Mouse (Mus musculus) intestine, postnatal 0 days (tissue): Measurements from ENCODE around the gene C530008M17Rik. TPM values are rescaled to one million over a fixed set of nuclear protein-coding genes. Genes with fewer than 3 reads are reported as not detected.

ENCODE experiments used
- ATAC-seq: fragments of 200-750 bp; cut with Nextera tagmentation; 2 replicates; pipeline ENCODE4 v1.8.0; 2017; ENCODE audit warnings: mild to moderate bottlenecking, moderate TSS enrichment, moderate library complexity
- H3K27ac ChIP-seq: fragments of 300-500 bp; sonication (generic); 2 replicates; pipeline ENCODE4 v1.5.1; 2014; ENCODE audit warnings: mild to moderate bottlenecking, low read depth, low read length, moderate library complexity
- H3K27me3 ChIP-seq: fragments of 300-500 bp; sonication (generic); replicated peaks from 2 replicates; pipeline ENCODE4 v1.6.1; 2014; ENCODE audit warnings: low read length, mixed read lengths; ENCODE audit not compliant: control insufficient read depth, insufficient read depth
- H3K36me3 ChIP-seq: fragments of 300-500 bp; sonication (generic); 2 replicates; pipeline ENCODE4 v1.6.1; 2014; ENCODE audit warnings: mild to moderate bottlenecking, moderate library complexity; ENCODE audit not compliant: control insufficient read depth, insufficient read depth
- H3K4me1 ChIP-seq: fragments of 300-500 bp; sonication (generic); replicated peaks from 2 replicates; pipeline ENCODE4 v1.6.1; 2014; ENCODE audit warnings: antibody characterized with exemption, low read length, mixed read lengths; ENCODE audit not compliant: control insufficient read depth, insufficient read depth
- H3K4me2 ChIP-seq: fragments of 300-500 bp; sonication (generic); replicated peaks from 2 replicates; pipeline ENCODE4 v1.6.1; 2014; ENCODE audit warnings: low read depth, mild to moderate bottlenecking, moderate library complexity
- H3K4me3 ChIP-seq: fragments of 300-500 bp; sonication (generic); 2 replicates; pipeline ENCODE4 v1.5.1; 2014; ENCODE audit warnings: low read depth, low read length
- H3K9ac ChIP-seq: fragments of 300-500 bp; sonication (generic); 2 replicates; pipeline ENCODE4 v1.6.1; 2014; ENCODE audit warnings: mild to moderate bottlenecking, low read depth, low read length
- H3K9me3 ChIP-seq: fragments of 300-500 bp; sonication (generic); 2 replicates; pipeline ENCODE4 v1.6.1; 2016; ENCODE audit warnings: mixed run types; ENCODE audit not compliant: control insufficient read depth
- CTCF ChIP-seq: sonication (generic); IDR thresholded peaks from 2 replicates; pipeline ENCODE4 v1.5.1; 2016; ENCODE audit warnings: low read depth, mild to moderate bottlenecking, control low read depth, antibody characterized with exemption, moderate library complexity
- WGBS: fragments of 180-500 bp; shearing (Covaris S2); extraction: QIAGEN DNeasy Blood & Tissue Kit; methylation state at CpG from one replicate; pipeline ENCODE4 v1.1.7; 2014; 5-methylcytosine and 5-hydroxymethylcytosine counted together
- polyA plus RNA-seq: library from polyadenylated mRNA; unstranded; fragments of >200 nt; fragmentation: Nextera tagmentation; extraction: Ambion mirVana; gene quantifications from 2 replicates; pipeline ENCODE4 v1.2.1, GENCODE M21; 2015

C530008M17Rik gene
- polyA plus RNA-seq, 1 experiment from 2014 or later, result 15.3 TPM

DNA sequence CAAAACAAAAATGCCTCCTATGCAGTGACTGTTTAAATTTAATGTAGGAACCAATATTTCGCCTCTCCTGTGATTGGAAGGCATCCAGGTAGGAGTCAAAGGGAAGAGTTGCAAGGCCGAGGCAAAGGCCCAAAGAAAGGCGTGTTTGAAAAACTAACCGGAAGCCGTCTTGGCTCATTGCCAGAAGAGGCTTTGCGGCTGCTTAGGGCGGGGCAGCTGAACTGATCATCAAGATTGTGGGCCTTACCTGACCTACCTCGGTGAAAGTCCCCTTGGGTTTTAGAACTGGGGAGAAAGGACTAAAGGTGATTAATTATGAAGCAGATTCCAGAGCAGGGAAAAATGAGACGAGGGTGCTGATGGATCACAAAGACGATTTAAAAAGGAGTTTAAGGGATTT is 143.2 kb downstream of the C530008M17Rik start:
- Histone ChIP-seq H3K27me3 (no peaks in the 10 kb centered on the region), H3K9ac (no peak overlapping the region), H3K36me3 (no peaks in the 10 kb centered on the region), H3K9me3 (no peaks in the 10 kb centered on the region), H3K4me2 (no peak overlapping the region), H3K4me1 (peaks cover 9% of the 10 kb centered on the region; the same call in 1 of the 2 replicates), H3K27ac (no peak overlapping the region), H3K4me3 (no peak overlapping the region)
- TF ChIP-seq CTCF, result no peak
- peak; percentile 73 for ATAC-seq
- WGBS, result 19% methylated on average over 10 of the region's 10 CpGs

DNA sequence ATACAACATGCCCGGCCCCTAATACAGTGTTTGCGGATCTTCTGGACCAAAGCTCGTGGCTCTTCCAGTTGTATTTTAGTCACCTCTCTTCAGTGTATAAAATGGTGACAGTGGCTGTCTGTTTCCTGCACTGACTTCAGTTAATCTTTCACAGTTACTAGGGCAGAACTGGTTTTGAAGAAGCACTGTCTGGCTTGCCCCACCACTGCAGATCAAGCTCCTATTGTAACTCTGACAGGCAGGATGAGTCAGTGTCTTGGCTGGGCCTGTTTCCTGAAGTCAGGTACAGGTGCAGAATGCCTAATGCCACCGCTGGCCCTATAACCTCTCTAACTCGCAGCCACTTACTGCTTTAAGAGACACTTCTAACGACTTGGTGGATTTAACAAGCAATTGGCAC is 152.7 kb downstream of the C530008M17Rik start:
- no peak overlapping the region for H3K4me3 ChIP-seq
- no peak for ATAC-seq
- H3K9me3 ChIP-seq, result no peaks in the 10 kb centered on the region
- H3K27me3 ChIP-seq, result no peaks in the 10 kb centered on the region
- WGBS, result 74% methylated on average over 6 of the region's 6 CpGs
- H3K36me3 ChIP-seq, result no peaks in the 10 kb centered on the region
- TF ChIP-seq CTCF, result no peak
- no peak overlapping the region for H3K4me2 ChIP-seq
- H3K27ac ChIP-seq, result no peak overlapping the region
- no peaks in the 10 kb centered on the region for H3K4me1 ChIP-seq
- H3K9ac ChIP-seq, result no peak overlapping the region

DNA sequence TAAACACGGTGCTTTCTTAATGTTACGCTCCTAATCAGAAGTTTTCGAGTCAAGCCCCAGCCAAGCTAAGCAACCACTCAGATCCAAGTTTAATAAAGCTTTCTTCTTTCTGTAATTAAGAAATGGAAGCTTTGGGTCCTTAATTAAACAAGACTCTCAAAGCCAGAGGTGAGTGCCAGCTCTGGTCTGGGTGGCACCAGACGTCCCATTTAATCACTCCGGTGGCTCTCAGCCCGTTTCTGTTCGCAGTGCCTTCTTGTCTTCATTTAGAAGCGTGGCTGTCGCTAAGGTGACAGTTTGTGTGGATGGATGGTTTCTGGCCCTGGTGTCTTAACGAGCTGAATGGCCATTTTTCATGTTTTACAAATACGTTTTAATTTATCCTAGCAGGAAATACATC is 158.7 kb downstream of the C530008M17Rik start:
- Histone ChIP-seq H3K4me2 (no peak overlapping the region), H3K4me3 (no peak overlapping the region), H3K9ac (no peak overlapping the region), H3K27me3 (no peaks in the 10 kb centered on the region), H3K9me3 (no peaks in the 10 kb centered on the region), H3K4me1 (no peaks in the 10 kb centered on the region), H3K27ac (peak overlapping the region; percentile 96; the same call in 1 of the 2 replicates), H3K36me3 (no peaks in the 10 kb centered on the region)
- ATAC-seq, result no peak
- TF ChIP-seq CTCF, result no peak
- 70% methylated on average over 11 of the region's 11 CpGs for WGBS

DNA sequence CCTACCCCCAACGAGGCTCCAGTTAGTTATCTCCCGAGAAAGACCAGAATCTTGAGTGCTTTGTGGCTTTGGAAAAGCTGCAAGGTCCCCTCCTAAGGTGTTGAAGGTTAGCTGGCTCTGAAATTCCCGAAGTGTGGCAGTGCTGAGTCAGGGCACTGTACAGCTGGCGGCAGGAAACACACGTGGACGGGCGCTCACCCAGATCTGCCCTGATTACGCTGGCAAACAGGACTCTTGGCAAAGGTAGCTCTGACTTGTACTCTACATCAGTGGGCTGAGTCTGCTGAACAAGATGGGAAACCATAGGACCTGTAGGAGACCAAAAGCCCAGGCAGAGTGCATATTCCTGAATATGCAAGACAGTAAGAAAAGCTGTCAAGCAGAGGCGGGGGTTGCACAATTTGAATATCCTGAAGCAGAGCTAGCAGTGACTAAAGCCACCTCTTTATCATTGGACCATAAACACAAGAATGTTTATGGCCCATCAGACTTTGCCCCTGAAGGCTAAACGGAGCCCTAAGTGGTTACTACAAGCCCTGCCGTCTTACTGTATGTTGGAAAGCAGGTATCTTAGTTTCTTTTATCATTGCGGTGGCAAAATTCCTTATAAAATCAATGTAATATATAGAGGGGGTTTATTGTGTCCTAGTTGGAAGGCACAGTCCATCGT is 159.6 kb downstream of the C530008M17Rik start:
- H3K4me2 ChIP-seq, result peak overlapping the region; percentile 58
- H3K36me3 ChIP-seq, result no peaks in the 10 kb centered on the region
- no peaks in the 10 kb centered on the region for H3K9me3 ChIP-seq
- peak overlapping the region; percentile 38; the same call in 1 of the 2 replicates for H3K9ac ChIP-seq
- peak; percentile 37 for TF ChIP-seq CTCF
- 23% methylated on average over 13 of the region's 13 CpGs for WGBS
- peak overlapping the region; percentile 96 for H3K27ac ChIP-seq
- no peaks in the 10 kb centered on the region for H3K4me1 ChIP-seq
- ATAC-seq, result peak; percentile 90
- peak overlapping the region; percentile 26 for H3K4me3 ChIP-seq
- no peaks in the 10 kb centered on the region for H3K27me3 ChIP-seq

- WGBS, result 38% methylated on average over 5 of the region's 5 CpGs
- peak overlapping the region; percentile 57 for H3K4me2 ChIP-seq
Measured at GRCm38 (mm10) chr5:76816748-76817147, 160.4 kb downstream of the C530008M17Rik start.

GRCm38 (mm10) chr5:76817678-76818077 is 161.4 kb downstream of the C530008M17Rik start:
- no peaks in the 10 kb centered on the region for H3K36me3 ChIP-seq
- no peaks in the 10 kb centered on the region for H3K27me3 ChIP-seq
- TF ChIP-seq CTCF, result no peak
- H3K9me3 ChIP-seq, result no peaks in the 10 kb centered on the region
- H3K4me1 ChIP-seq, result no peaks in the 10 kb centered on the region
- H3K4me3 ChIP-seq, result no peak overlapping the region
- H3K4me2 ChIP-seq, result no peak overlapping the region; the same call in 1 of the 2 replicates
- no peak for ATAC-seq
- WGBS, result 78% methylated on average over 15 of the region's 15 CpGs
- peak overlapping the region; percentile 96 for H3K27ac ChIP-seq
- no peak overlapping the region for H3K9ac ChIP-seq

More at GRCm38 (mm10) chr5:76816748-76817147, 160.4 kb downstream of the C530008M17Rik start:
- Histone ChIP-seq H3K9ac (peak overlapping the region; percentile 38; the same call in 1 of the 2 replicates), H3K36me3 (no peaks in the 10 kb centered on the region), H3K4me3 (no peak overlapping the region), H3K27me3 (no peaks in the 10 kb centered on the region), H3K27ac (peak overlapping the region; percentile 96), H3K4me1 (no peaks in the 10 kb centered on the region), H3K9me3 (no peaks in the 10 kb centered on the region)
- peak; percentile 82 for ATAC-seq
- no peak for TF ChIP-seq CTCF
